Mouse (Mus musculus): ENCODE measurements around the gene 4930558K02Rik. TPM values are rescaled to one million over a fixed set of nuclear protein-coding genes. Genes with fewer than 3 reads are reported as not detected.

Gene 4930558K02Rik
- total RNA-seq (2023) = not detected

GRCm38 (mm10) chr1:161979536-161979935 lies at the start of gene 4930558K02Rik:
4930558K02Rik (minus strand) TSS chr1:161979636.

GRCm38 (mm10) chr1:161968589-161969407 lies 10.6 kb downstream of the 4930558K02Rik start, which contains the start of gene Pigc:
Pigc (plus strand) TSS chr1:161969186.

Other genes with a start within 250 kb of the 4930558K02Rik start
- gene Fasl, start 191.1 kb downstream of the 4930558K02Rik start, total RNA-seq (2023) = under 1 TPM; 0.18 to 0.75 TPM
- 100 to 1,000 TPM; 150 to 164 TPM for gene Suco, start 103.0 kb downstream of the 4930558K02Rik start, total RNA-seq (2023)
- gene Pigc, start 10.4 kb downstream of the 4930558K02Rik start, total RNA-seq (2023) = 10 to 100 TPM; 13.4 to 15.8 TPM

All from neutrophil, adult 59 days (primary cell).